Mouse (Mus musculus) heart, postnatal 0 days (tissue): ENCODE measurements at regions not wholly inside any gene's neighbourhood (a gene's known extent, or its start where the extent isn't known, plus 50 kb on each side); places are given as distances from the start of the nearest gene placed in this dataset.

ENCODE experiments used
- ATAC-seq: fragments of 200-750 bp; cut with Nextera tagmentation; 2 replicates; pipeline ENCODE4 v1.8.0; 2017; ENCODE audit warnings: low read depth, moderate number of reproducible peaks, moderate library complexity; ENCODE audit not compliant: insufficient read depth
- DNase-seq: peaks from one replicate; pipeline ENCODE4 v3.0.0-alpha.2; 2016; ENCODE audit warnings: low spot score
- H3K27ac ChIP-seq: fragments of 300-500 bp; sonication (generic); 2 replicates; pipeline ENCODE4 v1.5.1; 2014; ENCODE audit warnings: low read depth, mild to moderate bottlenecking
- H3K27me3 ChIP-seq: fragments of 300-500 bp; sonication (generic); 2 replicates; pipeline ENCODE4 v1.6.1; 2014; ENCODE audit warnings: low read length, mixed read lengths; ENCODE audit not compliant: control insufficient read depth, insufficient read depth
- H3K36me3 ChIP-seq: fragments of 300-500 bp; sonication (generic); replicated peaks from 2 replicates; pipeline ENCODE4 v1.6.1; 2014; ENCODE audit warnings: low read length, mixed read lengths; ENCODE audit not compliant: control insufficient read depth, insufficient read depth
- H3K4me1 ChIP-seq: fragments of 300-500 bp; sonication (generic); 2 replicates; pipeline ENCODE4 v1.6.1; 2014; ENCODE audit warnings: antibody characterized with exemption; ENCODE audit not compliant: control insufficient read depth, insufficient read depth
- H3K4me2 ChIP-seq: fragments of 300-500 bp; sonication (generic); 2 replicates; pipeline ENCODE4 v1.6.1; 2014; ENCODE audit warnings: low read depth, mild to moderate bottlenecking, low read length, moderate library complexity
- H3K4me3 ChIP-seq: fragments of 300-500 bp; sonication (generic); 2 replicates; pipeline ENCODE4 v1.5.1; 2014; ENCODE audit warnings: low read depth, low read length
- H3K9ac ChIP-seq: fragments of 300-500 bp; sonication (generic); replicated peaks from 2 replicates; pipeline ENCODE4 v1.6.1; 2014; ENCODE audit warnings: low read depth, low read length, mixed read lengths
- H3K9me3 ChIP-seq: fragments of 300-500 bp; sonication (generic); replicated peaks from 2 replicates; pipeline ENCODE4 v1.6.1; 2016; ENCODE audit warnings: low read length; ENCODE audit not compliant: control insufficient read depth
- CTCF ChIP-seq: IDR thresholded peaks from 2 replicates; pipeline ENCODE4 v1.5.1; 2016; ENCODE audit warnings: antibody characterized with exemption, control low read depth, low read depth
- EP300 ChIP-seq: IDR thresholded peaks from 2 replicates; pipeline ENCODE4 v1.6.1; 2016; ENCODE audit warnings: antibody characterized with exemption, low read depth
- WGBS: fragments of 180-500 bp; shearing (Covaris S2); extraction: QIAGEN DNeasy Blood & Tissue Kit; methylation state at CpG from one replicate; pipeline ENCODE4 v1.1.7; 2014; 5-methylcytosine and 5-hydroxymethylcytosine counted together

DNA sequence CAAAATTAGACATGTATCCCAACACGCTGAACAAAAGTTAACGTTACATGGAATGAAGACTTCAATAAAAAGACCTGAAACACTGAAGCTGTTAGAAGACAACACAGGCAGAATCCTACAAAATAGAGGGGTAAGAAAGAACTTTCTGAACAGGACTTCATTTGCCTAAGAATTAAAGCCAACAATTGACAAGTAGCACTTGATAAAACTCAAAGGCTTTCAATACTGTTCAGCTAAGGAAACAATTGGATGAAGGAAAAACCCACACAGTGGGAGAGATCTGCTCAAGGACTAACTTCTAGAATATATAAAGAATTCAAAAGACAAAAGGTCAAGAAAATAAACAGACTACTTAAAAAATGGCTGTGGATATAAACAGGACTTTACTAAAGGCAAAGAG lies 535.2 kb upstream of the Adamts9 start:
- no peak for DNase-seq
- Histone ChIP-seq H3K27ac (no peak overlapping the region), H3K9me3 (no peaks in the 10 kb centered on the region), H3K27me3 (no peaks in the 10 kb centered on the region), H3K4me1 (no peaks in the 10 kb centered on the region), H3K9ac (no peak overlapping the region), H3K36me3 (no peaks in the 10 kb centered on the region), H3K4me2 (no peak overlapping the region), H3K4me3 (no peak overlapping the region)
- 94% methylated on average over 2 of the region's 2 CpGs for WGBS
- no peak for TF ChIP-seq EP300
- TF ChIP-seq CTCF = no peak
- no peak for ATAC-seq

DNA sequence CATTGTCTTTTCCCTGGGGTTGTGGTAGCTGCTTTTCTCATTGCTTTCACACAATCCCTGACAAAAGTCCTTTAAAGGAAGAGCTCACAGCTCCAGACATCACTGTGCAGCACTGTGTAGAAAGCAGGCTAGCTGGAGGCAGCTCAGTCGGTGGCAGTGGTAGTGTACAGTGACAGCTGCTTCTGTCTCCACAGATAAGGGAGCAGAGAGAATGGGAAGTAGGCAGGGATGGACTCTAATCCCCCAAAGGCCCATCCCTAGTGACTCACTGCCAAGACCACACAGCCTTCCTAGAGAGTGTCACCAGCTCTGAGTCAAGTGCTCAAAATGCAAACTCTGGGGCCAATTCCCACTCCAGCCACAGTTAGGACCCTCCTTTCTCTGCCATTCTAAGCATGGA lies 531.7 kb upstream of the Adamts9 start:
- H3K36me3 ChIP-seq = no peaks in the 10 kb centered on the region
- no peak overlapping the region for H3K27ac ChIP-seq
- 6% methylated on average over 1 of the region's 1 CpGs for WGBS
- no peak overlapping the region for H3K4me2 ChIP-seq
- no peak overlapping the region for H3K9ac ChIP-seq
- ATAC-seq (no peak), DNase-seq (no peak)
- no peak overlapping the region for H3K4me3 ChIP-seq
- no peaks in the 10 kb centered on the region for H3K4me1 ChIP-seq
- H3K27me3 ChIP-seq = no peaks in the 10 kb centered on the region
- TF ChIP-seq EP300 (no peak), CTCF (no peak)
- H3K9me3 ChIP-seq = no peaks in the 10 kb centered on the region

DNA sequence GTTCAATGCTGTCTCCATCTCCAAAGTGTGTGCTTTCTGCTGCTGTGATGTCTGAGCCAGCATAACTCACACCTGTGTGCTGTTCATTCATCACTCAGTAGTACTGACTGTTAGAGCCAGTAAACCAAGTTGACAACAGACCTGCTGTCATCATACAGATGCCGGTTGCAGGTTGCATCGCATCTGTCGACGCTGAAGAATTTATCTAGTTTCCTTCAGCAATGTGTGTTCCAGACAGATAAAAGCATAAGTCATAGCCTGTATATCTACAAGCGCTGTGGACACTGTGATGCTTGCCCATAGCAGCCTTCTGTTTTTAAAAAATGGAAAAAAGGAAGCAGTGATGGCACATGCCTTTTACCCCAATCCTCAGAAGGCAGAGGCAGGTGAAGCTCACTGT lies 524.6 kb upstream of the Adamts9 start:
- 45% methylated on average over 5 of the region's 5 CpGs for WGBS
- Histone ChIP-seq H3K27ac (no peak overlapping the region), H3K27me3 (no peaks in the 10 kb centered on the region), H3K4me1 (peaks cover 7% of the 10 kb centered on the region; the same call in 1 of the 2 replicates), H3K36me3 (no peaks in the 10 kb centered on the region), H3K9ac (no peak overlapping the region), H3K4me2 (no peak overlapping the region), H3K9me3 (no peaks in the 10 kb centered on the region), H3K4me3 (no peak overlapping the region)
- DNase-seq (no peak), ATAC-seq (no peak)
- no peak for TF ChIP-seq EP300
- no peak for TF ChIP-seq CTCF

DNA sequence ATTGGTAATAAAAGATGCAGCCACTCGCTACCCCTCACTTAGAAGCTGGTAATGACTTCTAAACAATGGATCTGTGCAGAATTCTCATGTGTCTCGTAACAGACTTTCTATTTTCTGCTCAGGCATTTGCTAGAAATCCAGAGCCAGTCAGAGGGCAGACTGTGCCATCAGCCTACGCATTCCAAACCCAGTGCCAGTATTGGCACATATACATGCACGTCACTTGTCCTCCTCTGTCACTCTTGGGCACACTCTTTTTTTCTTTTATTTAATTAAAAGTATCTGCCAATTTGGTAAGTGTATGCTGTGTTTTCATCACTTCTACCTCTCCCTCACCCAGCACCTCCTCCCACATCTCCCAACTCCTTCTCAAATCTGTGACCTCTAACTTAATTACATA lies 519.6 kb upstream of the Adamts9 start:
- 45% methylated on average over 4 of the region's 4 CpGs for WGBS
- ATAC-seq = 0 out of 2 replicates have a peak, but pooled peaks have one; percentile 30

DNA sequence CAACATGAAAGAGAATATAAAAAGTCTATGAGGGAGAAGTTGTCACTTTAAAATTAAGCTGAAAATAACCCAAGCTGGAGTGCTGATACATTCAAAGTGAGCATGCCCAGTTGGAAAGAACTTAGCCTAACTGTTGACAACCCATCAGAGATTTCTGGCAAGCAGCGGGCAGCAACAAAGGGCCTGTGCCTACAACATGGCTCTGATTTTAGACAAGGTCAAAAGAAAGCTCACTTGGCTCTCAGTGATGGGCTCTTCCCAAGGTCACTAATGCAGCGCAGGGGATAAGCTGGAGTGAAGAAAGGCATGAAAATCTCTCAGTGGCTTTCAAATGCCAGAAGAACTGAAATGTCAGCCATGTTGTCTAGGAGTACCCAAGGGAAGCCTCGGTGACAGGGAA lies 518.1 kb upstream of the Adamts9 start:
- Histone ChIP-seq H3K9ac (no peak overlapping the region), H3K36me3 (no peaks in the 10 kb centered on the region), H3K27ac (peak overlapping the region; percentile 87), H3K4me1 (peaks cover 20% of the 10 kb centered on the region; the same call in 1 of the 2 replicates), H3K27me3 (no peaks in the 10 kb centered on the region), H3K9me3 (no peaks in the 10 kb centered on the region), H3K4me3 (no peak overlapping the region), H3K4me2 (no peak overlapping the region)
- WGBS = 39% methylated on average over 3 of the region's 3 CpGs
- ATAC-seq = peak; percentile 93
- TF ChIP-seq EP300 (no peak), CTCF (no peak)
- DNase-seq = peak; percentile 79

More for the DNA sequence above, 519.6 kb upstream of the Adamts9 start:
- no peaks in the 10 kb centered on the region for H3K36me3 ChIP-seq
- no peaks in the 10 kb centered on the region for H3K9me3 ChIP-seq
- H3K4me3 ChIP-seq = no peak overlapping the region
- H3K27me3 ChIP-seq = no peaks in the 10 kb centered on the region
- no peak for DNase-seq
- peaks cover 20% of the 10 kb centered on the region; the same call in 1 of the 2 replicates for H3K4me1 ChIP-seq
- peak overlapping the region; percentile 87 for H3K27ac ChIP-seq
- H3K4me2 ChIP-seq = no peak overlapping the region
- no peak overlapping the region for H3K9ac ChIP-seq
- TF ChIP-seq EP300 (no peak), CTCF (no peak)

DNA sequence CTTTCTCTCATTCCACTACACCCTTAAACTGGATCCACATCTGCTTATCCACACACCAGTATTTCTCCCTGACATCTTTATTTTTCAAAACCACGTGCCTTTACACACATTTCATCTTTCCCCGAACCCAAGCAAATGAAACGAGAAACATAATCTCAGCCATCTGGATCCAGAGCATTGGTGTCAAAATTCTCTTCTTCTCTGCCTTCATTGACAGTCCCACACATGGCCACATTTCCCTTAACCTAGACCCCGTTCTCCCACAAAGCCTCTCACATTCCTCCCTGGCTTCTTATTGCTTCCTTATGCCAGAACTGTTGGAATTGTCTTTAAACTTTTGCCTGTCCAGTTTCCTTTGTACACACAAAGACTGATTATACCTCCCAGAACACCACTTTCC lies 514.3 kb upstream of the Adamts9 start:
- Histone ChIP-seq H3K4me2 (no peak overlapping the region), H3K27me3 (no peaks in the 10 kb centered on the region), H3K9ac (no peak overlapping the region), H3K4me3 (no peak overlapping the region), H3K9me3 (no peaks in the 10 kb centered on the region), H3K27ac (no peak overlapping the region), H3K4me1 (peaks cover 11% of the 10 kb centered on the region; the same call in 1 of the 2 replicates), H3K36me3 (no peaks in the 10 kb centered on the region)
- DNase-seq = no peak
- ATAC-seq = no peak
- no peak for TF ChIP-seq CTCF
- no peak for TF ChIP-seq EP300
- 79% methylated on average over 4 of the region's 4 CpGs for WGBS
